Mouse (Mus musculus): Measurements from ENCODE around the gene Mgll. TPM values are rescaled to one million over a fixed set of nuclear protein-coding genes. Genes with fewer than 3 reads are reported as not detected.

Gene Mgll
- polyA plus RNA-seq, 1 experiment from 2014 or later, result 19.3 TPM

DNA sequence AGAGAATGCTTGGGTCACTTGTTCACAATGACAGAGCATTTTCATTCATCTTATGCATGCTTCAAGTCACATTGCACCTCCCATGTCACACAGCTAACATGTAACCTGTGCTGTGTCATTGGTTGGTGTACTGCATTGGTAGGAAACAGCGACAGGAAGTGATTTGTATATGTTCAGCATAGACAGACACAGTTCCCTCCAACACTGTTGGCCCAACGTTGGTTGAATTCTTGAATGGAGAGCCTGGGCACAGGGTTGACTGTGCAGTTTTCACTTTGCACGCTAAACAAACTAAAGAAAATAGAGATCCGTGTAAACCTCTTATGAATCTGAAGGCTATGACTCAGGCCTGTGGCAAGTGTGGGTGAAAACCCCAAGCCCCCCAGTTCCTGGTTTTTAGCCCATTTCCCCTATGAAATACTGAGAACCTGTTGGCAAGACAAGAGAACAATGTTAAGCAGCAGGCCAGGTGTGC is 10.0 kb upstream of the Mgll start:
- H3K27me3 ChIP-seq (replicated peaks; ENCODE audit: control insufficient read depth, insufficient read depth, low read length), result no peaks in the 10 kb centered on the region
- no peak overlapping the region for H3K4me3 ChIP-seq (ENCODE audit: low read depth, low read length)
- H3K27ac ChIP-seq (ENCODE audit: low read depth, low read length), result no peak overlapping the region
- peaks cover 8% of the 10 kb centered on the region; the same call in 1 of the 2 replicates for H3K4me1 ChIP-seq (ENCODE audit: control insufficient read depth, insufficient read depth, low read length)
- no peak overlapping the region for H3K9ac ChIP-seq (ENCODE audit: low read length)
- DNase-seq (ENCODE audit: low spot score) (no peak), ATAC-seq (no peak)
- no peaks in the 10 kb centered on the region for H3K36me3 ChIP-seq (ENCODE audit: control insufficient read depth, insufficient read depth, low read length)
- H3K9me3 ChIP-seq (replicated peaks; ENCODE audit: control insufficient read depth, low read length), result no peaks in the 10 kb centered on the region
- WGBS, result 91% methylated on average over 4 of the region's 4 CpGs
- no peak overlapping the region for H3K4me2 ChIP-seq (ENCODE audit: low read length)

DNA sequence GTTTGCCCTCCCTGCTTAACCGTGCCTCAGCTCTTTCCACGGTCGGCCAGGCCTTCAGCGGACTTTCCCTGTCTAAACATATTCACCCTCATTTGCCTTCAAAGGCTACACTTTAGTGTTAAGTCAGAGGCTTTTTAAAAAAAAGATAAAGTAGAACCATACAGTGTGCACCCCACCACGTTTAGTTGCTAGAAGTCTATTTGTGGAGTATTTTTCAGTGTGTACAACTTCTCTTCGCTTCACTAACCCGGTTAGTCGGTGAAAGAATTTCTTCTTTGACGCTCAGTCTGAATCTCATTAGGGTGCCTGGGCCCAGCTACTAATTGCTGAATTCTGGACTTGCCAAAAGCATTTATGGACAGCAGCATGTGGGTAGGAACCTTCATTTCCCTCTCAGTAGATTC is 8.8 kb upstream of the Mgll start:
- Histone ChIP-seq H3K9me3 (replicated peaks; ENCODE audit: control insufficient read depth, low read length) (no peaks in the 10 kb centered on the region), H3K27me3 (replicated peaks; ENCODE audit: control insufficient read depth, insufficient read depth, low read length) (no peaks in the 10 kb centered on the region), H3K9ac (ENCODE audit: low read length) (no peak overlapping the region), H3K27ac (ENCODE audit: low read depth, low read length) (no peak overlapping the region), H3K4me2 (ENCODE audit: low read length) (no peak overlapping the region), H3K4me3 (ENCODE audit: low read depth, low read length) (no peak overlapping the region), H3K4me1 (ENCODE audit: control insufficient read depth, insufficient read depth, low read length) (peaks cover 8% of the 10 kb centered on the region; the same call in 1 of the 2 replicates), H3K36me3 (ENCODE audit: control insufficient read depth, insufficient read depth, low read length) (no peaks in the 10 kb centered on the region)
- ATAC-seq, result peak; percentile 86
- 4% methylated on average over 9 of the region's 9 CpGs for WGBS
- DNase-seq (ENCODE audit: low spot score), result peak; percentile 89

DNA sequence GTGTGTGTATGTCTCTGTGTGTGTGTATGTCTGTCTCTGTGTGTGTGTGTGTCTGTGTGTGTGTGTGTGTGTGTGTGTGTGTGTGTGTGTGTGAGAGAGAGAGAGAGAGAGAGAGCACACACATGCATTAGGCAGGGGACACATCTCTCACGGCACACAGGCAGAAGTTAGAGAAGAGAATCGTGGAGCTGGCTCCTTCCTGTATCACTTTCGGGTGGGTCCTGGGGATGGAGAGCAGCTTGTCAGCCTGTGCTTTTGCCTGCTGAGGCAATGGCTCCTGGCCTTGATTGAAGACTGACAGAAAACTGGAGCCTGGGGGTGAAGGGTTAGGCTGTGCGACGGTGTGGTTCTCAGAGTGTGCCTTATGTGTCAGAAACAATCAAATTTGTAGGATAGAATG is 8.2 kb upstream of the Mgll start:
- Histone ChIP-seq H3K9me3 (replicated peaks; ENCODE audit: control insufficient read depth, low read length) (no peaks in the 10 kb centered on the region), H3K27ac (ENCODE audit: low read depth, low read length) (no peak overlapping the region), H3K9ac (ENCODE audit: low read length) (no peak overlapping the region), H3K4me2 (ENCODE audit: low read length) (no peak overlapping the region), H3K27me3 (replicated peaks; ENCODE audit: control insufficient read depth, insufficient read depth, low read length) (no peaks in the 10 kb centered on the region), H3K4me3 (ENCODE audit: low read depth, low read length) (no peak overlapping the region), H3K4me1 (ENCODE audit: control insufficient read depth, insufficient read depth, low read length) (peaks cover 8% of the 10 kb centered on the region; the same call in 1 of the 2 replicates), H3K36me3 (ENCODE audit: control insufficient read depth, insufficient read depth, low read length) (no peaks in the 10 kb centered on the region)
- DNase-seq (ENCODE audit: low spot score) (no peak), ATAC-seq (no peak)
- 37% methylated on average over 5 of the region's 5 CpGs for WGBS

DNA sequence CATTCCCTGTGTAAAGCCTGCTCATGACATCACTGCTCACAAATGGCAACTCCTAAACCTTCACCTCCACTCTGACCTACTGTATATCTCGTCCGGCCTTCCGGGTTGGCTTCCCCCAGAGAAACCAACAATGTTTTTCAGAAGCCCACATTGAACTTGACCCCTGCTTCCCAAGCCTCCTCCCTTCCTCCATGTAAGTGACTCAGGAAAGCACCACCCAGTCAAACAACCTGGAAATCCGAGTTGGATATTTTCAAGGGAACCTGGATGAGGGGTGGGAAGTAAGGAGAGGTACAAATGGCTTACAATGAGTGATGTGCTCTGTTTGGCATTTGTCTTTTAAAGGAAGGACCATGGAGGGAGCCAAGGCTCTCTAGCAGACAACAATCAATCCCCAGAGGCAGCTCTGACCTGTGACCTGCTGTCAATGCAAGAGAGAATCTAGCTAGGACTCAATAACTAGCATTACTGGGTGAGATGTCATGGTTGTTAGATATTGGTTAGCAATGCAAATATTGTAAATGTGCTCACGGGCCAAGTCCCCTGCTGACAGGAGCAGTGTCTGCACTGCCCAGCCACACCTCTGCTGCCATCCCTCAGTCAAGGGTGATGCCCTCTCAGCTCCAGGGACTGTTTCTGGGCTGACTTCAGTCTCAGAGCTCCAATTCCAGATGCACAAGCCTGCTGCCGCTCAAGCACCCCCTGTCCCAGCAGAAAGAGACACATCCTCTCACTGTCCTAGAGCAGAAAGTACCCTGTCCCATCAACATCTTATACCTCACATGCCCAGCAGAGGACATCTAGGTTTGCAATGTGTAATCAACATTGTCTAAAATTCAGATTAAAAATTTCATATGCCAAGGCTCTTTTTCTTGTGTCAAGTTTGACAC is 6.8 kb upstream of the Mgll start:
- Histone ChIP-seq H3K27me3 (replicated peaks; ENCODE audit: control insufficient read depth, insufficient read depth, low read length) (no peaks in the 10 kb centered on the region), H3K4me3 (ENCODE audit: low read depth, low read length) (no peak overlapping the region), H3K9me3 (replicated peaks; ENCODE audit: control insufficient read depth, low read length) (no peaks in the 10 kb centered on the region), H3K27ac (ENCODE audit: low read depth, low read length) (no peak overlapping the region), H3K9ac (ENCODE audit: low read length) (no peak overlapping the region), H3K36me3 (ENCODE audit: control insufficient read depth, insufficient read depth, low read length) (no peaks in the 10 kb centered on the region), H3K4me1 (ENCODE audit: control insufficient read depth, insufficient read depth, low read length) (peaks cover 8% of the 10 kb centered on the region; the same call in 1 of the 2 replicates), H3K4me2 (ENCODE audit: low read length) (no peak overlapping the region)
- DNase-seq (ENCODE audit: low spot score) (no peak), ATAC-seq (no peak)
- 87% methylated on average over 6 of the region's 6 CpGs for WGBS

DNA sequence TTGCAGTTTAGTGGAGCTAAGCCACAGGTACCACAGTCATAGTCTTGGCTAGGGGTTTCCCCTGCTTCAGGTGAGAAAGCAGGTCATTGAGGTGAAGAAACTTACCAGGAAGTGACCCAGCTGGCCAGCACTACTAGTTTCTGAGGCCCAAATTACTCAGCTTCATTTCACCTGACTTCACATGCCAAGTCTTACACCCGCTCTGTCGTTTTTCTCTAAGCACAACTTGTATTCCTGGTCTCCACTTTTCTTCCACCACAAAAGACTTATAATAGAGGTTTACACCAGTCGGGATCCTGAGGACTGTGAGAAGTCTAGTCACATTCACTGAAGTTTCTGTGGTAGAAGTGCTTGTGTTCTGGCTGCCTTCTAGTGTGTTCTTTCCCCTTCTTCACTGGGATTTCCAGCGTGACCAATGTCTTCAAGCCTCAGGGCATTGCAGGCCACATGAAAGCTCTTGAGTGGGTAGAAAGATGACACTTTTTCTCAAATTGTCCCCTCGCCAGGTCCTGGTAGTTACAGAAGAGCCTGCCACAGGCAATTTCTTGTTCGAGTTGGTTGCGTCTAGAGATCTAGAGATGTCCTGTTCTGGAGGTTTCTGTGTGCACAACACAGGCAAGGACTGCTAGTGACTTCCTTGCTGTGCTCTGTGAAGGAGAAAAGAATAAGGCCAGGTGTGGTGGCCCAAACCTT is 6.0 kb upstream of the Mgll start:
- 91% methylated on average over 7 of the region's 7 CpGs for WGBS
- Histone ChIP-seq H3K27ac (ENCODE audit: low read depth, low read length) (no peak overlapping the region), H3K36me3 (ENCODE audit: control insufficient read depth, insufficient read depth, low read length) (no peaks in the 10 kb centered on the region), H3K4me2 (ENCODE audit: low read length) (no peak overlapping the region), H3K4me3 (ENCODE audit: low read depth, low read length) (no peak overlapping the region), H3K4me1 (ENCODE audit: control insufficient read depth, insufficient read depth, low read length) (peaks cover 8% of the 10 kb centered on the region; the same call in 1 of the 2 replicates), H3K9ac (ENCODE audit: low read length) (no peak overlapping the region), H3K27me3 (replicated peaks; ENCODE audit: control insufficient read depth, insufficient read depth, low read length) (no peaks in the 10 kb centered on the region), H3K9me3 (replicated peaks; ENCODE audit: control insufficient read depth, low read length) (no peaks in the 10 kb centered on the region)
- no peak for ATAC-seq
- no peak for DNase-seq (ENCODE audit: low spot score)

DNA sequence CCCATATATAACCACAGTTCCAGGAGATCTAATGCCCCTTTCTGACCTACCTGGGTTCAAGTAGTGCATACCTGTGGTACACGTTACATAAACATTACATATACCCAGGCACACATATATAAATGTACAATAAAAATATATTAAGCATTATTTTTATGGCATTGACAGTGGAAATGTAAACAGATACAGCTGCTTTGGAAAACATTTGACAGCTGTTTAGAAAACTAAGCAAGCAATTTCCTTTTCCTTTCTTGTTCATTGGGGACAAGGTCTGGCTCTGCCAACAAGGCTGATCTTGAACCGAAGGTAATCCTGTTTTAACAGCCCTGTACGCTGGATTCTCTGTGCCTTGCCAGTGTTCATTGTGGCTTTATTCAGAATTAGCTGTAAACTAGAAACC is 3.2 kb upstream of the Mgll start:
- no peak overlapping the region for H3K4me3 ChIP-seq (ENCODE audit: low read depth, low read length)
- H3K9me3 ChIP-seq (replicated peaks; ENCODE audit: control insufficient read depth, low read length), result no peaks in the 10 kb centered on the region
- H3K4me2 ChIP-seq (ENCODE audit: low read length), result no peak overlapping the region
- no peaks in the 10 kb centered on the region for H3K36me3 ChIP-seq (ENCODE audit: control insufficient read depth, insufficient read depth, low read length)
- no peak for DNase-seq (ENCODE audit: low spot score)
- ATAC-seq, result no peak
- H3K27ac ChIP-seq (ENCODE audit: low read depth, low read length), result no peak overlapping the region
- H3K9ac ChIP-seq (ENCODE audit: low read length), result no peak overlapping the region
- 67% methylated on average over 3 of the region's 3 CpGs for WGBS
- H3K4me1 ChIP-seq (ENCODE audit: control insufficient read depth, insufficient read depth, low read length), result no peaks in the 10 kb centered on the region; the same call in 1 of the 2 replicates
- H3K27me3 ChIP-seq (replicated peaks; ENCODE audit: control insufficient read depth, insufficient read depth, low read length), result 0 out of 2 replicates have a peak, but pooled peaks cover 9% of the 10 kb centered on the region

DNA sequence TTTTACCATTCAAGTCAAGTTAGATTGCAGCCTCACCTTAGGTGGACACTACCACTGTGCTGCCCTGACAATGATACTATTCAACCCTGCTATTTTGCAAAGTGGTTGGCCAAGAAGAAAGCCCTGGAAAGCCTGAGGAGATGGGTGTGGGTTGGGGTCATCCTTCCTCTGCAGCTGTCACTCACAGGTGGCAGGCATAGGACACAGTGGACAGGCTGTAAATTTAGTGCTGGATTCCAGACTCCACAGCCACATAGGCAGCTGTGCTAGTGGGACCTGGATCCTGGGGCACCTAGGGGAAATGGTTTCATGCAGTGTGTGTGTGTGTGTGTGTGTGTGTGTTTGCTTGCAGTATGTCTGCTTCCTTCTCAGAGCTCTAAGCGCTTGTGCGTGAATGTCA is 1.3 kb upstream of the Mgll start:
- WGBS, result 94% methylated on average over 2 of the region's 2 CpGs
- Histone ChIP-seq H3K9ac (ENCODE audit: low read length) (no peak overlapping the region), H3K36me3 (ENCODE audit: control insufficient read depth, insufficient read depth, low read length) (no peaks in the 10 kb centered on the region), H3K27ac (ENCODE audit: low read depth, low read length) (no peak overlapping the region), H3K9me3 (replicated peaks; ENCODE audit: control insufficient read depth, low read length) (no peaks in the 10 kb centered on the region), H3K4me3 (ENCODE audit: low read depth, low read length) (no peak overlapping the region), H3K27me3 (replicated peaks; ENCODE audit: control insufficient read depth, insufficient read depth, low read length) (0 out of 2 replicates have a peak, but pooled peaks cover 9% of the 10 kb centered on the region), H3K4me2 (ENCODE audit: low read length) (no peak overlapping the region), H3K4me1 (ENCODE audit: control insufficient read depth, insufficient read depth, low read length) (no peaks in the 10 kb centered on the region; the same call in 1 of the 2 replicates)
- ATAC-seq, result no peak
- DNase-seq (ENCODE audit: low spot score), result no peak

DNA sequence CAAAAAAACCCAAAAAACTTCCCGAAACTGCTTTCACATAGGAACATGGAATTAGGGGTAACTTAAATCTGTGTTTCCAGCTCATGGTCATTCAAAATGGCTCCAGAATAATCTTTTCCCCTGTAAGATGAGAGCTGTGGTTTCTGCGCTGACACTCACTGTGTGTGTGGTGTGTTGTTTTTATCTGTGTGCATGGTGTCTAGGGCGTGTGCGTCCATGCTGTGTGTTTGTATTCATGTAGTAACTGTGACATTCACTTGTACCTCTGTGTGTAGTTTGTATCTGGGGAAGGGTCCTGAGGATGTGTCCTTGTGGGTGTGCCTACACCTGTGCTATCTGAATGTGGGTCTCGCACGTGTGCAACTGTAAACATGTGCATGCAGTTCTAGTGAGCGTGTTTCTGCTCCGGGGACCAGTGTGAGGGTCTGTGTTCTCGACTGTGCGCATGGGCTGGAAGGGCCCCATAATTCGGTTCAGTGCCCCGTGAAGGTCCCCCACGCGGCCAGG is 353 bp upstream of the Mgll start:
- Histone ChIP-seq H3K4me1 (ENCODE audit: control insufficient read depth, insufficient read depth, low read length) (no peaks in the 10 kb centered on the region; the same call in 1 of the 2 replicates), H3K4me2 (ENCODE audit: low read length) (peak overlapping the region; percentile 90), H3K4me3 (ENCODE audit: low read depth, low read length) (peak overlapping the region; percentile 62), H3K27ac (ENCODE audit: low read depth, low read length) (0 out of 2 replicates have a peak overlapping the region, but pooled peaks have one; percentile 33), H3K27me3 (replicated peaks; ENCODE audit: control insufficient read depth, insufficient read depth, low read length) (0 out of 2 replicates have a peak, but pooled peaks cover 9% of the 10 kb centered on the region), H3K9me3 (replicated peaks; ENCODE audit: control insufficient read depth, low read length) (no peaks in the 10 kb centered on the region), H3K9ac (ENCODE audit: low read length) (peak overlapping the region; percentile 68), H3K36me3 (ENCODE audit: control insufficient read depth, insufficient read depth, low read length) (no peaks in the 10 kb centered on the region)
- WGBS, result 28% methylated on average over 14 of the region's 14 CpGs
- DNase-seq (ENCODE audit: low spot score) (no peak), ATAC-seq (peak; percentile 64)
